Mouse (Mus musculus): ENCODE measurements at regions not wholly inside any gene's neighbourhood (a gene's known extent, or its start where the extent isn't known, plus 50 kb on each side); places are given as distances from the start of the nearest gene placed in this dataset.
"Not testable (repeated sequence)": the region's sequence is repeated elsewhere in the genome, so short reads cannot be mapped to it uniquely, and the experiment has no call there.

- no peak overlapping the region for H3K27ac ChIP-seq
- H3K9me3 ChIP-seq, result no peaks in the 10 kb centered on the region
- WGBS, result 91% methylated on average over 4 of the region's 4 CpGs
- H3K4me1 ChIP-seq, result no peaks in the 10 kb centered on the region
- no peaks in the 10 kb centered on the region for H3K36me3 ChIP-seq
- no peak overlapping the region for H3K4me2 ChIP-seq (replicated peaks)
- ATAC-seq (ENCODE audit: low FRiP score, low read depth), result no peak
- H3K27me3 ChIP-seq, result no peaks in the 10 kb centered on the region
- H3K9ac ChIP-seq, result no peak overlapping the region
- no peak overlapping the region for H3K4me3 ChIP-seq
Observed at GRCm38 (mm10) chr11:121894801-121895200, 64.8 kb downstream of the Ptchd3 start.

GRCm38 (mm10) chr11:121904393-121904792 lies 74.3 kb downstream of the Ptchd3 start:
- not testable (repeated sequence) for H3K4me2 ChIP-seq (replicated peaks); H3K9ac ChIP-seq; ATAC-seq (ENCODE audit: low FRiP score, low read depth); H3K4me1 ChIP-seq; H3K4me3 ChIP-seq; H3K27ac ChIP-seq; H3K36me3 ChIP-seq; H3K27me3 ChIP-seq; H3K9me3 ChIP-seq
- 67% methylated on average over 6 of the region's 6 CpGs for WGBS

- not testable (repeated sequence) for H3K27ac ChIP-seq; ATAC-seq (ENCODE audit: low FRiP score, low read depth); H3K27me3 ChIP-seq; H3K9ac ChIP-seq; H3K4me1 ChIP-seq; H3K4me3 ChIP-seq; H3K9me3 ChIP-seq; H3K36me3 ChIP-seq; H3K4me2 ChIP-seq (replicated peaks)
- 86% methylated on average over 10 of the region's 10 CpGs for WGBS
Observed at GRCm38 (mm10) chr11:121924631-121925030, 94.6 kb downstream of the Ptchd3 start.

- not testable (repeated sequence) for H3K9me3 ChIP-seq; H3K27me3 ChIP-seq; H3K36me3 ChIP-seq; H3K4me3 ChIP-seq; H3K4me1 ChIP-seq; H3K27ac ChIP-seq; H3K4me2 ChIP-seq (replicated peaks); ATAC-seq (ENCODE audit: low FRiP score, low read depth); H3K9ac ChIP-seq
- WGBS, result 41% methylated on average over 16 of the region's 16 CpGs
Observed at GRCm38 (mm10) chr11:121925043-121925442, 95.0 kb downstream of the Ptchd3 start.

- 57% methylated on average over 6 of the region's 6 CpGs for WGBS
- not testable (repeated sequence) for H3K4me2 ChIP-seq (replicated peaks); H3K27ac ChIP-seq; H3K4me3 ChIP-seq; ATAC-seq (ENCODE audit: low FRiP score, low read depth); H3K9me3 ChIP-seq; H3K4me1 ChIP-seq; H3K27me3 ChIP-seq; H3K9ac ChIP-seq; H3K36me3 ChIP-seq
Observed at GRCm38 (mm10) chr11:121951726-121952125, 121.7 kb downstream of the Ptchd3 start.

GRCm38 (mm10) chr11:121956367-121957235 lies 126.6 kb downstream of the Ptchd3 start:
- H3K4me3 ChIP-seq, result peak overlapping the region; percentile 31
- not testable (repeated sequence) for H3K27me3 ChIP-seq

GRCm38 (mm10) chr11:121958735-121959134 lies 128.7 kb downstream of the Ptchd3 start:
- not testable (repeated sequence) for H3K9ac ChIP-seq; H3K27me3 ChIP-seq; H3K4me2 ChIP-seq (replicated peaks); H3K27ac ChIP-seq; H3K9me3 ChIP-seq; H3K36me3 ChIP-seq; ATAC-seq (ENCODE audit: low FRiP score, low read depth); H3K4me3 ChIP-seq; H3K4me1 ChIP-seq
- WGBS, result 41% methylated on average over 5 of the region's 5 CpGs

More at GRCm38 (mm10) chr11:121956367-121957235, 126.6 kb downstream of the Ptchd3 start:
- H3K4me2 ChIP-seq (replicated peaks), result peak overlapping the region; percentile 57
- H3K36me3 ChIP-seq; H3K4me1 ChIP-seq; H3K9ac ChIP-seq; H3K27ac ChIP-seq; ATAC-seq (ENCODE audit: low FRiP score, low read depth); H3K9me3 ChIP-seq: not testable (repeated sequence)
- WGBS, result 18% methylated on average over 20 of the region's 20 CpGs

GRCm38 (mm10) chr11:121964111-121964510 lies 134.1 kb downstream of the Ptchd3 start:
- not testable (repeated sequence) for H3K36me3 ChIP-seq; ATAC-seq (ENCODE audit: low FRiP score, low read depth); H3K27ac ChIP-seq; H3K4me1 ChIP-seq; H3K27me3 ChIP-seq; H3K4me3 ChIP-seq; H3K4me2 ChIP-seq (replicated peaks); H3K9ac ChIP-seq; H3K9me3 ChIP-seq

- not testable (repeated sequence) for ATAC-seq (ENCODE audit: low FRiP score, low read depth); H3K4me1 ChIP-seq; H3K9ac ChIP-seq; H3K27me3 ChIP-seq; H3K27ac ChIP-seq; H3K9me3 ChIP-seq; H3K4me2 ChIP-seq (replicated peaks); H3K4me3 ChIP-seq; H3K36me3 ChIP-seq
- 5% methylated on average over 1 of the region's 1 CpGs for WGBS
Observed at GRCm38 (mm10) chr11:121965911-121966310, 135.9 kb downstream of the Ptchd3 start.
